Mouse (Mus musculus) frontal cortex, adult (tissue): ENCODE results near the gene Nln.
A peak's percentile ranks its signal among the peaks of the same experiment; 100 is the strongest.

Experiments
- ATAC-seq: cut with Nextera tagmentation; 2 replicates; pipeline ENCODE4 v1.9.2; 2017; ENCODE audit warnings: mild to moderate bottlenecking, moderate library complexity, mixed read lengths; ENCODE audit not compliant: low TSS enrichment

Nln gene

GRCm38 (mm10) chr13:104015246-104016105 is 93.9 kb downstream of the Nln start:
- ATAC-seq = peak; percentile 64

GRCm38 (mm10) chr13:104014038-104014437 is 95.4 kb downstream of the Nln start:
- ATAC-seq = no peak

GRCm38 (mm10) chr13:104013380-104013779 is 96.0 kb downstream of the Nln start:
- ATAC-seq = peak; percentile 55; the same call in 1 of the 2 replicates

GRCm38 (mm10) chr13:104012214-104012833 is 97.1 kb downstream of the Nln start:
- ATAC-seq = no peak

- no peak for ATAC-seq
Measured at GRCm38 (mm10) chr13:104011289-104011688, 98.1 kb downstream of the Nln start.

GRCm38 (mm10) chr13:104005231-104005845 is 104.1 kb downstream of the Nln start:
- no peak for ATAC-seq

GRCm38 (mm10) chr13:103994085-103994455 is 115.3 kb downstream of the Nln start:
- peak; percentile 89 for ATAC-seq

- ATAC-seq = peak; percentile 85
Measured at GRCm38 (mm10) chr13:103993142-103994084, 116.0 kb downstream of the Nln start.

GRCm38 (mm10) chr13:103986660-103987059 is 122.8 kb downstream of the Nln start:
- peak; percentile 85 for ATAC-seq

GRCm38 (mm10) chr13:103985510-103986278 is 123.7 kb downstream of the Nln start:
- no peak for ATAC-seq

- no peak for ATAC-seq
Measured at GRCm38 (mm10) chr13:103982376-103982775, 127.0 kb downstream of the Nln start.

GRCm38 (mm10) chr13:103980414-103980813 is 129.0 kb downstream of the Nln start:
- ATAC-seq = no peak

- no peak for ATAC-seq
Measured at GRCm38 (mm10) chr13:103978286-103978866, 131.0 kb downstream of the Nln start.

- no peak for ATAC-seq
Measured at GRCm38 (mm10) chr13:103977844-103978243, 131.6 kb downstream of the Nln start.

GRCm38 (mm10) chr13:103976181-103976724 is 133.2 kb downstream of the Nln start:
- ATAC-seq = no peak

- no peak for ATAC-seq
Measured at GRCm38 (mm10) chr13:103975101-103975500, 134.3 kb downstream of the Nln start.

GRCm38 (mm10) chr13:103973977-103974376 is 135.4 kb downstream of the Nln start:
- ATAC-seq = no peak
